Mouse (Mus musculus): ENCODE measurements at regions not wholly inside any gene's neighbourhood (a gene's known extent, or its start where the extent isn't known, plus 50 kb on each side); places are given as distances from the start of the nearest gene placed in this dataset.

GRCm38 (mm10) chr19:28190250-28190649 is 179.3 kb upstream of the Rfx3 start:
- TF ChIP-seq POLR2A (IDR thresholded peaks at IDR 0.05; ENCODE audit: control insufficient read depth in 1 of 2, insufficient read depth in 1 of 2, low read depth in 1 of 2, low read length in 2 of 2, poor library complexity in 1 of 2): no peak
- TF ChIP-seq USF2 (IDR thresholded peaks at IDR 0.05; ENCODE audit: borderline replicate concordance in 1 of 2, insufficient read depth in 1 of 2, low read depth in 1 of 2, low read length in 2 of 2): no peak

Measured in MEL (cell line).